Mouse (Mus musculus) embryo, embryonic 10.5 days (tissue): ENCODE results near the gene Dvl2.

Experiments used
- DNase-seq: peaks from one replicate; pipeline ENCODE4 v3.0.0-alpha.2; 2015; ENCODE audit warnings: low spot score

Gene Dvl2

DNA sequence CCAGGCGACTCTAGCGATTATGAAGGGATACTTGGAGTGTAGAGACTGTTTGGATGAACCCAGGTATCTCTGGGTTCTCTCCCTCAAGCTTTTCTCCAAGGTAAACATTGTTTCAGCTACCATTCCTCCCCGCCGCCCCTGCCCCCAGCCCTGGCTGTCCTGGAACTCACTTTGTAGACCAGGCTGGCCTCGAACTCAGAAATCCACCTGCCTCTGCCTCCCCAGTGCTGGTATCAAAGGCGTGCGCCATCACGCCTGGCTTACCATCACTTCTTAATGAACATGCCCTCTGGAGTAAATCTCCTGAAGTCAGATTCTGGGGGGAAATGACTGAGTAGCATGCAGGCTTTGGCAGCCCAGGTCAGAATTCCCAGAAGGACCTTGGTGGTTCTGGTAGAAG lies 18.2 kb upstream of the Dvl2 start, which contains the start of gene Elp5:
TSS of gene Elp5 (minus strand) at position 293 of the 400 bp plus-strand sequence.
- DNase-seq: no peak

- DNase-seq: no peak
These were observed 17.5 kb upstream of the Dvl2 start for GRCm38 (mm10) chr11:69982877-69983276.

GRCm38 (mm10) chr11:69983377-69983776 lies 17.0 kb upstream of the Dvl2 start:
- DNase-seq: no peak

GRCm38 (mm10) chr11:69984431-69984830 lies 16.0 kb upstream of the Dvl2 start:
- no peak for DNase-seq

DNA sequence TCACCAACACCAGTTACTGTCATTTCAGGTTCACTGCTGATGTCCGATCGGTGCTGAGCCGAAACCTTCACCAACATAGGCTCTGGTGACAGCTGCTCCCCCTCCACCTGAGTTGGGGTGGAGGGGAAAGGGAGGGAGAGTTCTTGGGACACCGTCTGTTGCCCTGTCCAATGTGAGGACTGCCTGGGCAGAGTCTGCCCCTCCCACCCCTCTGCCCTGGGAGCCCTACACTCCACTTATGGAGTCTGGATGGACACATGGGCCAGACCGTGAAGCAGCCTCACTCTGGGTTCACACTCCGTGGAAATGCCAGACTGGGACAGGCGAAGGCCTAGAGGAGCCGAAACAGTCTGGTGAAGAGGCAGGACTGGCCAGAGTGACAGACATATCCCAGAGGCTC lies 10.4 kb upstream of the Dvl2 start:
- DNase-seq: no peak

GRCm38 (mm10) chr11:69990850-69991691 lies 9.3 kb upstream of the Dvl2 start, which contains the start of gene Gabarap:
TSS of gene Gabarap (plus strand) at chr11:69991143.
- DNase-seq: peak; percentile 98

- DNase-seq: no peak
These were observed 8.7 kb upstream of the Dvl2 start for GRCm38 (mm10) chr11:69991711-69992110.

GRCm38 (mm10) chr11:69992396-69992795 lies 8.0 kb upstream of the Dvl2 start:
- DNase-seq: no peak

- no peak for DNase-seq
These were observed 7.5 kb upstream of the Dvl2 start for GRCm38 (mm10) chr11:69992932-69993331.

- no peak for DNase-seq
These were observed 5.8 kb upstream of the Dvl2 start for GRCm38 (mm10) chr11:69994401-69995090.

DNA sequence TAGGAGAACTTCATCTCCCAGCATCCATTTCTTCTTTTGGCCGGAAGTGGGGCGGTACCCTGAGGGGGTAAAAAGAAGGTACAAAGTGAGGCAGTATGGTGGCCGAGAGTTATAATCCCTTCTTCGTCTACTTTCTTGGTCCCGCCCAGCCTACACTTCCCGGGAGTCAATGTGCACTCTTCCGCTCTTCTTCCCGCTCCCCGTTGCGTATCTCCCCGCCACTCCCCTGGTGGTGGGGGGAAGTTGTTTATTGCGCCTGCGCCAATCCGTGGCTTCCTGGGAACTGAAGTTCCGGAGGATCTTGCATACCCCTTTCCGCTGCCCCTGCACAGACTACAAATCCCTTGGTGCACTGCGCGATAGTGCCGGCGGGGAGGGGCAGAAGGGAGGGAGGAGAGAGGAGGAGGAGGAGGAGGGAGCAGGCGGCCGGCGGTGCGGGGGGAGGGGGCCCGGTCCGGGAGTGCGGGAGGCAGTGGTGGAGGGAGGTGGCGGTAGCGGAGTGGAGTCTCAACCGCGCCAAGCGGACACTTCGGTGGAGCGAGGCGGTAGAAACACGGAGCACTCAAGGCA lies 4.9 kb upstream of the Dvl2 start, which contains the start of gene Phf23:
TSS of gene Phf23 (plus strand) at position 387 of the 570 bp plus-strand sequence.
- peak; percentile 99 for DNase-seq

DNA sequence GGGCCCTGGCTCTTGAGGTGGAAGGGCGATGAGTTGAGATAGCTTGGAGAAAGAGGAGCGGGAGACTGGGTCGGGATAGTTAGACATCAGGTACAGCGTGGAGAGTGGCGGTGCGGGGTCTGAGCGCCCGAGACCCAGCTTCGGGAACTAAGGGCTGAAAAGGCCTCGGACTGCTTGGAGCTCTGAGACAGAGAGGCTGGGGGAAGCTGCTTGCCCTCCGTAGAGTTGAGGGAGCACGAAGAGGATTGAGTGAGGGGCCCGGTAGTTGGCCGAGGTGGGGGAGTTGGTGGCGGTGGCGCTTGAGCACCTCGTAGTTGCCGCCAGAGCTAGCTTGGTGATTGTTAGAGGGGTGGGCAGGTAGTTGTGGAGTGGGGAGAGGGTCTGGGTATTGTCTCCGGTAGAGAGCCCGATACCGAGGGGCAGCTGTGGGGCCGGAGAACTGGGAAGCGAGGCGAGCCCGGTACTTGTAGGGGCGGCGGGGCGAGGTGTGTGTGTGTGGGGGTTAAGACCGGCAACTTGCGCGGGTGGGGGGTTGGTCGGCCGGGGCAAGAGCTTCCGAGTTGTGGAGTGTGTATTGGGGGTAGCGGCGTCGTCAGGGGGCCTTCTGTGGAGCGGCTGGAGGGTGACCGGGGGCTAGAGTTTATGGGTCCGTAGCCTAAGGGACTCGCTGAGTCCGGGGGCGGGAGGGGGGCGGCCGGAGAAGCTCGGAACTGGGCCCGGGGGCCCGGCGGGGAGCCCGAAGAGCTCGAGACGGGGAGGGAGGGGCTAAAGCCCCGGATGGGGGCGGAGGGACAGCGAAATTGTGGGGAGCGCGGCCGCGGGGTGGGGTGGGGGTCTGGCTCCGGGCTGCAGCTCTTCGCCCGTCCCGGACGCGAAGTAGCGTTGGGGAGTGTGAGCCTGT lies 4.0 kb upstream of the Dvl2 start:
- peak; percentile 32 for DNase-seq

- DNase-seq: peak; percentile 90
These were observed 3.3 kb upstream of the Dvl2 start for GRCm38 (mm10) chr11:69997070-69997509.

- DNase-seq: no peak
These were observed 1.6 kb upstream of the Dvl2 start for GRCm38 (mm10) chr11:69998567-69999491.

- no peak for DNase-seq
These were observed 729 bp upstream of the Dvl2 start for GRCm38 (mm10) chr11:69999666-70000065.

DNA sequence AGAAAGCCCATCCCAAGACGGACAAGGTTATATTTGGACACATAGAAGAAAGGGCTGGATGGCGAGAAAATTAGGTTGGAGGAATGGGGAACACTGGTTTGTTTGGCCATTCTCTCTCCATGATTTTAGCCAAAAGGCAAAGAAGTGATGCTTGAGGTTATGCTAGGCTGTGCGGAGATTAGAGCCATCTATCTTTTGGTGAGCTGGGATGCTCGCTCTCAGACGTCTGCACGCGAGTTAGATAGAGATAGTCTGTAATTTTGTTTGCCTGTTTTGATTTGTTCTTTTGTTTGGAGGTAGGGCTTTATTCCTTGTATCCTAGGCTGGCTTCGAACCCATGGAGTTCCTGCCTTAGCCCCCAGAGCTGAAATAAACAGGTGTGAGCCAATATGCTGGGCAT lies 764 bp downstream of the Dvl2 start:
- no peak for DNase-seq

DNA sequence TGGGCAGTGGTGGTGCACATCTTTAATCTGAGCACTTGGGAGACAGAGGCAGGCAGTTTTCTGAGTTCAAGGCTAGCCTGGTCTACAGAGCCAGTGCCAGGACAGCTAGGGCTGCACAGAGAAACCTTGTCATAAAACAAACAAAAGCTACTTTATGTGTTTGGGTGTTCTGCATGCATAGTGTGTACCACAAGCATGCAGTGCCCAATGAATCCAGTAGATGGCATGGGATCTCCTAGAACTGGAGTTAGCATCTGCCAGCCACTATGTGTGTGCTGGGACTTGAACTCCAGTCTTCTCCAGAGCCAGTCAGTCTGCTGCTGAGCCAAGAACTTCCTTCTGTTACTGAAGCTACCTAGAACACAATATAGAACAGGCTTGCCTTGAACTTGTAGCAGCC lies 1.5 kb downstream of the Dvl2 start:
- DNase-seq: peak; percentile 76

- no peak for DNase-seq
These were observed 2.1 kb downstream of the Dvl2 start for GRCm38 (mm10) chr11:70002471-70002870.

GRCm38 (mm10) chr11:70005521-70005920 lies 5.1 kb downstream of the Dvl2 start:
- DNase-seq: peak; percentile 33

DNA sequence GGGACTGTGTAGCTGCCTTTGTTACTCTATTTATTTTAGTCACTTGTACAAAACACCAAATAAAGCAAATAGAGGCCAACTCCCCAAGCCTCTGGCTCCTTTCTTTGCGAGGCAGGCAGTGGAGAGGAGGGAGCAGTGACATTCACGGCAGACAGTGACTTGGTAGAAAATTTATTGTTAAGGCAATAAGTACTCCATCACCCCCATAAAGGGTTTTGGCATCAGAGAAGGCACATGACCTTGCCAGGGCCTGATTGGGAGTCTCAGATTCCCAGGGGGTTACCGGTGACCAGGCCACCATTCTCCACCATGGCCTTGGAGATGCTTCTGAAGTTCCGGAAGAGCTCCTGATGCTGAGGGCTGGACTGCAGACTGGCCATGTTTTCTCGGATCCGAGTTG lies 9.6 kb downstream of the Dvl2 start:
- no peak for DNase-seq

- no peak for DNase-seq
These were observed 10.2 kb downstream of the Dvl2 start for GRCm38 (mm10) chr11:70010548-70010947.
